Mouse (Mus musculus) embryonic fibroblast, embryonic 13.5 days (primary cell): ENCODE measurements around the gene Galns. TPM values are rescaled to one million over a fixed set of nuclear protein-coding genes. Genes with fewer than 3 reads are reported as not detected.

Experiments used
- H3K27ac ChIP-seq: 2 replicates; pipeline ENCODE4 v1.5.1; 2012; ENCODE audit warnings: low read length, control low read depth, inconsistent platforms; ENCODE audit not compliant: insufficient read depth
- H3K4me1 ChIP-seq: 2 replicates; pipeline ENCODE4 v1.6.1; 2011; ENCODE audit warnings: low read length; ENCODE audit not compliant: control insufficient read depth, insufficient read depth
- H3K4me3 ChIP-seq: 2 replicates; pipeline ENCODE4 v1.5.1; 2011; ENCODE audit warnings: mild to moderate bottlenecking, control low read depth, low read length; ENCODE audit not compliant: insufficient read depth
- CTCF ChIP-seq: IDR thresholded peaks from 2 replicates; pipeline ENCODE4 v1.5.1; 2011; ENCODE audit warnings: mild to moderate bottlenecking, control low read depth, low read length, moderate library complexity, borderline replicate concordance; ENCODE audit not compliant: insufficient read depth
- POLR2A ChIP-seq: IDR thresholded peaks from 2 replicates; pipeline ENCODE4 v1.6.1; 2011; ENCODE audit warnings: low read depth, mild to moderate bottlenecking, control low read depth, low read length, moderate library complexity
- polyA plus RNA-seq: library from polyadenylated mRNA; stranded (reverse); fragments of >200 nt; gene quantifications from 2 replicates; pipeline ENCODE4 v1.2.4, GENCODE M21; 2011; ENCODE audit warnings: low read depth; ENCODE audit not compliant: missing spikeins, insufficient read length

The Galns gene
- 12.1 and 15.4 TPM in 2 replicates for polyA plus RNA-seq

GRCm38 (mm10) chr8:122611295-122612133, at the start of gene Galns, which contains the start of gene Trappc2l:
Gene Galns (minus strand): TSS chr8:122611463.
Gene Trappc2l (plus strand): TSS chr8:122611640.
- TF ChIP-seq POLR2A (peak; percentile 75), CTCF (no peak)
- Histone ChIP-seq H3K4me3 (peak within 1 kb of the TSS; percentile 85), H3K27ac (peak within 1 kb of the TSS; percentile 36; the same call in 1 of the 2 replicates), H3K4me1 (peaks cover 3% of the 10 kb centered on the region; the same call in 1 of the 2 replicates)

- Histone ChIP-seq H3K27ac (no peak overlapping the region), H3K4me3 (no peak overlapping the region), H3K4me1 (peaks cover 14% of the 10 kb centered on the region)
- TF ChIP-seq CTCF (no peak), POLR2A (no peak)
These were observed 48.8 kb upstream of the Galns start for GRCm38 (mm10) chr8:122660022-122660421.

- TF ChIP-seq POLR2A (no peak), CTCF (no peak)
- H3K4me1 ChIP-seq = peaks cover 14% of the 10 kb centered on the region
- H3K27ac ChIP-seq = no peak overlapping the region
- no peak overlapping the region for H3K4me3 ChIP-seq
These were observed 47.5 kb upstream of the Galns start for GRCm38 (mm10) chr8:122658807-122659160.

GRCm38 (mm10) chr8:122658149-122658806, 47.0 kb upstream of the Galns start:
- Histone ChIP-seq H3K27ac (no peak overlapping the region), H3K4me1 (peaks cover 14% of the 10 kb centered on the region), H3K4me3 (no peak overlapping the region)
- TF ChIP-seq CTCF (no peak), POLR2A (no peak)

- Histone ChIP-seq H3K27ac (no peak overlapping the region), H3K4me1 (peaks cover 9% of the 10 kb centered on the region), H3K4me3 (no peak overlapping the region)
- TF ChIP-seq POLR2A (no peak), CTCF (no peak)
These were observed 45.1 kb upstream of the Galns start for GRCm38 (mm10) chr8:122656056-122656999.

GRCm38 (mm10) chr8:122654768-122655167, 43.5 kb upstream of the Galns start:
- 0 out of 2 replicates have a peak, but pooled peaks cover 3% of the 10 kb centered on the region for H3K4me1 ChIP-seq
- H3K4me3 ChIP-seq = no peak overlapping the region
- no peak overlapping the region for H3K27ac ChIP-seq
- TF ChIP-seq CTCF (no peak), POLR2A (no peak)

GRCm38 (mm10) chr8:122652643-122653042, 41.4 kb upstream of the Galns start:
- no peak overlapping the region for H3K4me3 ChIP-seq
- no peaks in the 10 kb centered on the region for H3K4me1 ChIP-seq
- TF ChIP-seq CTCF (no peak), POLR2A (no peak)
- no peak overlapping the region for H3K27ac ChIP-seq

- no peak for TF ChIP-seq CTCF
- TF ChIP-seq POLR2A = no peak
- Histone ChIP-seq H3K27ac (no peak overlapping the region), H3K4me1 (no peaks in the 10 kb centered on the region), H3K4me3 (no peak overlapping the region)
These were observed 40.2 kb upstream of the Galns start for GRCm38 (mm10) chr8:122651326-122651921.

GRCm38 (mm10) chr8:122648192-122648970, 37.1 kb upstream of the Galns start:
- no peaks in the 10 kb centered on the region for H3K4me1 ChIP-seq

More at GRCm38 (mm10) chr8:122648192-122648970, 37.1 kb upstream of the Galns start:
- Histone ChIP-seq H3K4me3 (no peak overlapping the region), H3K27ac (no peak overlapping the region)
- no peak for TF ChIP-seq CTCF
- no peak for TF ChIP-seq POLR2A
